Mouse (Mus musculus): ENCODE results near the gene Tmem184b. TPM values are rescaled to one million over a fixed set of nuclear protein-coding genes. Genes with fewer than 3 reads are reported as not detected.
A peak's percentile ranks its signal among the peaks of the same experiment; 100 is the strongest.

Gene Tmem184b
- polyA plus RNA-seq, 1 experiment, result 69.0 TPM

DNA sequence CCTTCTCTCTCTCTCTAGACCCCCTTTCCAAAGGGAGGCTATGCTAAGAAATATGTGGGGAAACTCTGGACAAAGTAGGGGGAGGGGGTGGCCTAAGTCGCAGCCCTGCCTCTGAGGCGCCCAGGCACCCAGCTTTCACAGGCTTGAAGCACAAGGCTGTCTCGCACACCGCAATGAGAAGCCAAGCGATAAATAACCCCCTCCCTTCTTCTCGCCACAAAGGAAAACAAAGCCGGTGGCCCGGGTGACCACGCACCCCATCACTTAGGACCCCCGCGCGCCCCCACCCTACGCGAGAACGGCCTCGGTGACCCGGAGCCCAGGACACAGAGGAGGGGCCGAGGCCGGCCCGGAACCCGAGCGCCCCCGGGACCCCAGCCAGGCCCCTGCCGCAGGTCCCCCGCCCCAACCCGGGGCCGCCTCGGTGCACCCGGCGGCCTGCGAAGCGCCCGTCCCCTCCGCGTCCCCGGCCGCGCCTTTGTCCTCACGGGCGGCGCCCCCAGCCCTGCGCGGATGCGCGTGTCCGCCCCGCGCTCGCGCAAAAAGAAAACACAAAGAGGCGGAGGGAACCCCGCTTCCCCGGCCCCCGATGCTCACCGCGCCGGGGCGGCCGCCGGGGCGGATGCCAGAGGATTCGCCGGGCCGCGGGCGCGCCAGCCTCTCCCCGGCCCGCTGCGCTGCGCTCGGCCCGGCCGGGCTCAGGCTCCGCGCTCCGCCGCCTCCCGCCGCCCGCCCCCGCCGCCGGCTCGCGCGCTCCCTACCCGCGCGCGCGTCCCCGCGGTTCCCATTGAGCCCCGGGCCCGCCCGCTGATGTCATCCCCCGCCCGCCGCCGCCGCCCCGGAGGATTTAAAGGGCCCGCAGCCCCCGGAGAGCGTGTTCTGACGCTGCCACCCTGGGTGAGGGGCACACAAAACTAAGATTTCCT lies 38.2 kb upstream of the Tmem184b start:
- H3K27ac ChIP-seq (ENCODE audit: insufficient read depth, low read depth, low read length), result peak overlapping the region; percentile 44
- TF ChIP-seq CTCF (conservative IDR thresholded peaks at IDR 0.05; ENCODE audit: insufficient read depth, insufficient read length, low read depth, low read length) (no peak), POLR2A (IDR thresholded peaks at IDR 0.05; ENCODE audit: low read depth, low read length) (no peak)
- no peaks in the 10 kb centered on the region for H3K27me3 ChIP-seq (replicated peaks; ENCODE audit: control insufficient read depth, insufficient read depth, low read length)
- H3K36me3 ChIP-seq (ENCODE audit: control insufficient read depth, insufficient read depth, low read length), result no peaks in the 10 kb centered on the region
- peaks cover 13% of the 10 kb centered on the region for H3K4me1 ChIP-seq (ENCODE audit: control insufficient read depth, insufficient read depth, low read length)
- H3K4me3 ChIP-seq (ENCODE audit: insufficient read depth, low read depth, low read length), result peak overlapping the region; percentile 77
- peak; percentile 81 for DNase-seq
- 3% methylated on average over 93 of the region's 107 CpGs for WGBS

DNA sequence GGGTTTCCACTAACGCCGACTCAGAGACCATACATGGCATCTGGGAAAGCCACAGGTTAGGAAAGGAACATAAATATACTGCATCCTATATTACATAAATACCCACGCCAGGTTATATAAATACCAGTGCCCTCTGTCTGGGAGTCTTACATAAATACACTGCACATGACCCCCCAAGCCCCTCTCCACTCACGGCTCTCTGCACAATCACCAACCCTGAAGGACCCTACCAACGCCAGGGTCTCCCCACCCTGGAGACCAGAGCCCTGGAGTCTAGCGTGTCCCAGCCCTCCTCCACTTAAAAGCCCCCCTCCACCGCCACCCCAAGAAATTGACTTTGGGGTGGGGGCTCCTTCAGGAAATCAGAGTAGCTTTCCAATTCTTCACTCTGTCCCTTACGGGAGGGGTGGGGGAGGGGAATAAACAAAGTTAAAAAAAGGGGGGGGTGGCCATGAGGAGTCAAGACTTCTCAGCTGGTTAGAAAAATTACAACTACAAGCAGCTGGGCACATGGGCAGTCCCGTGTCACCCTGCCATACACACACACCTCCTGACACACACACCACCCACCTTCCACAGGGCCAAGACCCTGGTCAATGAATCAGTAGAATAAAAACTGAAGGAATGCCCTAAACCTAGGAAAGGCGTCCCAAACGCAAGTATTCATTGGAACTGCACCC lies 37.4 kb upstream of the Tmem184b start:
- Histone ChIP-seq H3K27me3 (replicated peaks; ENCODE audit: control insufficient read depth, insufficient read depth, low read length) (no peaks in the 10 kb centered on the region), H3K4me3 (ENCODE audit: insufficient read depth, low read depth, low read length) (peak overlapping the region; percentile 77), H3K27ac (ENCODE audit: insufficient read depth, low read depth, low read length) (peak overlapping the region; percentile 44), H3K4me1 (ENCODE audit: control insufficient read depth, insufficient read depth, low read length) (peaks cover 18% of the 10 kb centered on the region), H3K36me3 (ENCODE audit: control insufficient read depth, insufficient read depth, low read length) (no peaks in the 10 kb centered on the region)
- DNase-seq, result no peak
- WGBS, result 29% methylated on average over 11 of the region's 11 CpGs
- TF ChIP-seq POLR2A (IDR thresholded peaks at IDR 0.05; ENCODE audit: low read depth, low read length) (no peak), CTCF (conservative IDR thresholded peaks at IDR 0.05; ENCODE audit: insufficient read depth, insufficient read length, low read depth, low read length) (no peak)

GRCm38 (mm10) chr15:79440223-79440622 lies 36.9 kb upstream of the Tmem184b start:
- Histone ChIP-seq H3K4me1 (ENCODE audit: control insufficient read depth, insufficient read depth, low read length) (peaks cover 24% of the 10 kb centered on the region), H3K27ac (ENCODE audit: insufficient read depth, low read depth, low read length) (peak overlapping the region; percentile 27), H3K27me3 (replicated peaks; ENCODE audit: control insufficient read depth, insufficient read depth, low read length) (no peaks in the 10 kb centered on the region), H3K36me3 (ENCODE audit: control insufficient read depth, insufficient read depth, low read length) (no peaks in the 10 kb centered on the region), H3K4me3 (ENCODE audit: insufficient read depth, low read depth, low read length) (peak overlapping the region; percentile 7; the same call in 1 of the 2 replicates)
- DNase-seq, result peak; percentile 60
- 48% methylated on average over 4 of the region's 4 CpGs for WGBS
- TF ChIP-seq POLR2A (IDR thresholded peaks at IDR 0.05; ENCODE audit: low read depth, low read length) (no peak), CTCF (conservative IDR thresholded peaks at IDR 0.05; ENCODE audit: insufficient read depth, insufficient read length, low read depth, low read length) (no peak)

- Histone ChIP-seq H3K27me3 (replicated peaks; ENCODE audit: control insufficient read depth, insufficient read depth, low read length) (no peaks in the 10 kb centered on the region), H3K4me3 (ENCODE audit: insufficient read depth, low read depth, low read length) (no peak overlapping the region), H3K27ac (ENCODE audit: insufficient read depth, low read depth, low read length) (no peak overlapping the region), H3K36me3 (ENCODE audit: control insufficient read depth, insufficient read depth, low read length) (no peaks in the 10 kb centered on the region), H3K4me1 (ENCODE audit: control insufficient read depth, insufficient read depth, low read length) (peaks cover 30% of the 10 kb centered on the region)
- WGBS, result 81% methylated on average over 4 of the region's 4 CpGs
- no peak for TF ChIP-seq POLR2A (IDR thresholded peaks at IDR 0.05; ENCODE audit: low read depth, low read length)
- no peak for TF ChIP-seq CTCF (conservative IDR thresholded peaks at IDR 0.05; ENCODE audit: insufficient read depth, insufficient read length, low read depth, low read length)
- no peak for DNase-seq
Measured at GRCm38 (mm10) chr15:79439386-79439785, 36.0 kb upstream of the Tmem184b start.

DNA sequence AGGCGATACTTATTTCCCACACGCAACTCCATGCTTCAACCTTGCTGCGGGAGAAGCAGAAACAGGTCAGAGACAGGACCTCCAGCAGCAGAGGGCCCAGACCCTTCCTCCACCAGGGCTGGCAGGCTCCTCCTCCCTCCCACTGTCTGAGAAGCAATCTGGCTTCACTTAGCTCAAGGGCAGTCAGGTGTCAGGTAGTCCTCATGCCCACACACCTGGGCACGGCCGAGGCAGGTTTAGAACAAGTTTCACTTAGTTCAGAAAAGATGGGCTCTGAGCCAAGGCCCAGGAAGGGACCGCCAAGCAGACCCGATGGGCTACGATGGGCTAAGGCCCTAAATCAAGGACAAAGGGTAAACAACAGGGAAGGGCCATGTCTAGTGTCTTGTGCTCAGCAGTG lies 35.4 kb upstream of the Tmem184b start:
- no peaks in the 10 kb centered on the region for H3K27me3 ChIP-seq (replicated peaks; ENCODE audit: control insufficient read depth, insufficient read depth, low read length)
- 56% methylated on average over 8 of the region's 8 CpGs for WGBS
- peak overlapping the region; percentile 36; the same call in 1 of the 2 replicates for H3K27ac ChIP-seq (ENCODE audit: insufficient read depth, low read depth, low read length)
- H3K4me3 ChIP-seq (ENCODE audit: insufficient read depth, low read depth, low read length), result no peak overlapping the region
- no peak for TF ChIP-seq POLR2A (IDR thresholded peaks at IDR 0.05; ENCODE audit: low read depth, low read length)
- no peak for TF ChIP-seq CTCF (conservative IDR thresholded peaks at IDR 0.05; ENCODE audit: insufficient read depth, insufficient read length, low read depth, low read length)
- DNase-seq, result no peak
- H3K36me3 ChIP-seq (ENCODE audit: control insufficient read depth, insufficient read depth, low read length), result no peaks in the 10 kb centered on the region
- peaks cover 30% of the 10 kb centered on the region for H3K4me1 ChIP-seq (ENCODE audit: control insufficient read depth, insufficient read depth, low read length)

DNA sequence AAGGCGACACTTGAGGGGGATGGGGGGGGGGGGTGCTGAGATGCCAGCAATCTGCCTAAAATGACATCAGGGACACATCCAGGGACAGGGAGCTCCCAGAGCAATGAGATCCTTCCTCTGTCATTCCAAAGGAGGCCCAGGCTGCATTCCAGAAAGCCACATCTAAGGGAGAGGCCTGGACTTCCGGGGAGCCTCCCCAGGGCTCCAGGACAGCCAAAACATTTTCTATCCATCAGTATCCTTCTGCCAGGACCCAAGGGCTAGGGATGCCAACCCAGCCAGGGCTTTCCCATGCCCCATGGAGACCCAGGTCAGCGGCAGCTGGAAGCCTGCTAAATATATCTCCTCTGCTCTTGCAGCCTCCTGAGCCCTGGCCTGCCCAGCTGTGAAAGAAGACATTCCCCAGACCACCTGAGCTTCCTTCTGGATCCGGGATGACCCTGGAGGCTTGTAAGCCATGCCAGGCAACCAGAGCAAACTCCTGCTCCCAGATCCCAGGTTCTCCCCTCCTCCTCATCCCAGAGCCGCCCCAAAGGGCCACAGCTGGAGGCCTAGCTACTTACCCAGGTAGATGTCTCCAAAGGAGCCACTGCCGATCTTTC lies 34.9 kb upstream of the Tmem184b start:
- Histone ChIP-seq H3K4me3 (ENCODE audit: insufficient read depth, low read depth, low read length) (no peak overlapping the region), H3K27ac (ENCODE audit: insufficient read depth, low read depth, low read length) (peak overlapping the region; percentile 36), H3K4me1 (ENCODE audit: control insufficient read depth, insufficient read depth, low read length) (peaks cover 30% of the 10 kb centered on the region), H3K27me3 (replicated peaks; ENCODE audit: control insufficient read depth, insufficient read depth, low read length) (no peaks in the 10 kb centered on the region), H3K36me3 (ENCODE audit: control insufficient read depth, insufficient read depth, low read length) (no peaks in the 10 kb centered on the region)
- TF ChIP-seq CTCF (conservative IDR thresholded peaks at IDR 0.05; ENCODE audit: insufficient read depth, insufficient read length, low read depth, low read length) (no peak), POLR2A (IDR thresholded peaks at IDR 0.05; ENCODE audit: low read depth, low read length) (no peak)
- WGBS, result 70% methylated on average over 6 of the region's 6 CpGs
- peak; percentile 47 for DNase-seq

Measured in kidney, adult 2 months (tissue).